Mouse (Mus musculus) skeletal muscle tissue, adult 2 months (tissue): ENCODE measurements at regions not wholly inside any gene's neighbourhood (a gene's known extent, or its start where the extent isn't known, plus 50 kb on each side); places are given as distances from the start of the nearest gene placed in this dataset.

Source experiments
- DNase-seq: peaks from one replicate; pipeline ENCODE4 v3.0.0-alpha.2; 2012; ENCODE audit warnings: low read depth, low spot score

DNA sequence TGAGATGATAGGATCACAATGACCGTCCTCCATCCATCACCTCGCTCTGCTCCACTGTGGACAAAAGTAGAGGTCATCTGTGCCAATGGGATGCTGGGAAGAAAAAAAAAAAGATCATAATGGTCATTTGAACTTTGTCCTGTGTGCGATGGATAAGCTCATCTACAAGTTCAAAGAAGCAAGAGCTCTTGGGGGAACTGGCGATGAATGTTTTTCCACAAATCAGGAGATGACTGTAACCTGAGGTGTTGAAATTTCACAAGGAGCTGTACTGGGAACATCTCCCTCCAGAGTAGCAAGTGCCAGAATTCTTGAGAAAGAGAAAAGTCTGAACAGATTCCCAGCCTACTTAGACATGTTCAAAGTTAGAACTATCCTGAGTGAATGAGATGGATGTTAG, 287.0 kb downstream of the Tns3 start:
- DNase-seq = peak; percentile 64

DNA sequence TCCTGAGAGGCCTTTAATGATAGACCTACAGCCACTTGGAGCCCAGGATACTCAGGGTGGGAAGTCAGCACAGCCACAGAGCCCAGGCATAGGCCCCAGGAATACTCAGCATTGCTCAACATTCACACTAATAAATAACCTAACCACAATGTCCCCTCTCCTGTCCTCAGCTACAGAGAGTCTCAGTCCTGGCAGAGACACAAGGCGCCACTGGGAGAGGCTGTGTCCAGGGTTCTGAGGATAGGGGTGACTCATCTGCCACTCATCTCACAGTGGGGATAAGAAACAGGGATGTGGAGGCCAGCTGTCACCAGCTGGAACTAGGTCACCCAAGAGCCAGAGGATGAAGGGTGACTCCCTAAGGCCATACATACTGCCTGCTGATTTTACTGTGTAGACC, 298.8 kb downstream of the Tns3 start:
- DNase-seq = peak; percentile 44

DNA sequence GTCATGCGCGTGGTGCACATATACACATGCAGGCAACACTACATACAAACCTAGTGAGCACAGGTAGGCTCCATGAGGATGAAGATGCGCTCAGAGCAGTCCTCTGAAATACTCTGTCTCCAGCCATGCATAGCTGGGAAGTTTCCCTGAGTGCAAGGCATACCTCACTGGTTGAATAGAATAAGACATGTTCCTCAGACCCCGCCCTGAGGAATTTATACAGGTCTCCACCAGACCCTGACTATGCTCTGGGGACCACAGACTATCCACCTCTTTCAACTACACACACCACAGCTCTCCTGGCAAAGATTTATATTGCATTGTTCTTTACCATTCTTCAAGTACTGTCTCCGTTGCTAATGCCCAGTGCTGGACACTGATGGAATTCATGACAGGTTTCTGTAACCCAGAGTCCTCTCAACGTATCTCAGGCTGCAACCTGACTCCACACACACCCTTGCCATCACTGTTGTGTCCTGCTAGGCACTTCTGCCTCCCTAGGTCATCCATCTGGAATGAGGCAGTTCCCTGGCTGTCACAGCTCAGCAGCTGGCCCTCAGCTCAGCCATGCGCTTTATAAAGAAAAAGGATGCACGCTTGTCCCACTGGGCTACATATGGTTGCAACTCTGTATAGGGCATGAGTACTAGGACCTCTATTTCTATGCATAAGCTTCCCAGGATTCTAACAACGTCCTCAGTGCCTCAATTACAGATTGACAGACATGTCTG, 299.5 kb downstream of the Tns3 start:
- no peak for DNase-seq

DNA sequence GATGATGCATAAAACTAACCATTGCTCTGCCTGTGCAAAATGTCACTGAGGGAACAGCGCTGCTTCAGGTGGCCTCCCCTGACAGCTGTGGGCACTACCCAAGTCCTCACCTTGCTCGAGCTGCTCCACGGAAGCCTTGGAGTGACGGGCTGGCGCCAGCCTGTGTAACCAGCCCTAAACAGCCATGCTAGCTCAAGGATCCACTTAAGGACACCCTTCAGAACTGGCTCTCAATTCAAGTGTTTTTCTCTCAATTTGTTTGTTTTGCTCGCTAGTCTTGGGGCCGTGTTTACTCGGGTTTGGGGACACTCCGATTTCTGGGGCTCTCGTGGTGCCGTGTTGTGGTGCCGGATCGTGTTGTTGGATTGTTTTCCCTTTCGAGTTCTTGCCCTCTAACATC, 319.4 kb downstream of the Tns3 start:
- no peak for DNase-seq

DNA sequence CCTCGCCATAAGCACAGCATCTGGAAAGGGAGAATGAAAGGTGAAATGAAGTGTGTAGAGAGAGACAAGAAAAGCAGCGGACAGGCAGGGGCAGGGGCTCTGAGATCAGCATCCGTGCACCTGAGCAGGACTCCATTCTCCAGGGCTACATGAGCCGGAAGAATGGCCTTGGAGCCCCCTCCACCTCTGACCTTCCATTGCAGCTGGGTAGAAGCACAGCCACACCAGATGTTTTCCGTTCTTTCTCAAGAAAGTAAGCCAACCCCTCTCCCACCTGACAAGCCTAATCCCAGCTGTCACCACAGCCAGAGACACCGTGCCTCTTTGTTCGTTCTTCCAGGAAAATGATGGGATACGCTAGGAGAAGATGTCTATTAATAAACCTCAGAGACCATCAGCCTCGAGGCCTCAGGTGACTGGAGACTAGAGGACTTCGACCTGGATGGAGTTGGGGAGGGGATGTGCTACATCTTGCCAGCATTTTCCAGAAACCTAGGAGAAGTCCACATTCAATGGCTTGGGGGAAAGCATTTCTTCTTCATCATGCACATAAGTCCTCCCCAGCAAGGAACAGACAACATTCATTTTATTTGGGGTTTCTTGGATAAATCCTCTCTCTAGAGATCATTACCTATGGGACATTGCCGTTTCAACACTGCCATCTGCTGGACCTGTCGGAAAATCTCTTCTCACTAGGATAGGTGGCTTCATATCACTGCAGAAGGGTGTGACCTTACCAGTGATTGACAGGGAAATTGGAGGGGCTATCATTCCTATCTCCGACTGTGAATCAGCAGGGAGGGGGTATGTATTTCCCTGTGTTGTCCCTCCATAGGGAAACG, 361.8 kb downstream of the Tns3 start:
- peak; percentile 25 for DNase-seq

DNA sequence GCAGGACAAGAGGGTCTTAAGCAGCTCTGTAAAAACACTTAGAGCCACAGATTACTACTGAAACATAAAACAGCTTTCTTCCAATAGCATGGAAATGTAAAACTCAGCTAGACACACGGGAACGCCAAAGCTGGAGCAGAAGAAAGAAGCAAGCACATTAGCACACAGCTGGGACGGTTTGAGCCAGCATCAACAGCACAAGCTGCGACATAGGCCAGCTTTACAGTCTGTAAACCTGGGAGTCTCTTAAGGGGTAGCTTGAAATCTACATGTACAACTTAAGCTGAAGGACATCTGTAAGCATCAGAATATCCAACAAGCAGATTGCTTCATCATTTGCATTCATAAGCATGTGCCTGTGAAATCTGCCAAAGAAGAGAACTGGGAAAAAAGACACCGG, 366.9 kb downstream of the Tns3 start:
- DNase-seq = no peak

DNA sequence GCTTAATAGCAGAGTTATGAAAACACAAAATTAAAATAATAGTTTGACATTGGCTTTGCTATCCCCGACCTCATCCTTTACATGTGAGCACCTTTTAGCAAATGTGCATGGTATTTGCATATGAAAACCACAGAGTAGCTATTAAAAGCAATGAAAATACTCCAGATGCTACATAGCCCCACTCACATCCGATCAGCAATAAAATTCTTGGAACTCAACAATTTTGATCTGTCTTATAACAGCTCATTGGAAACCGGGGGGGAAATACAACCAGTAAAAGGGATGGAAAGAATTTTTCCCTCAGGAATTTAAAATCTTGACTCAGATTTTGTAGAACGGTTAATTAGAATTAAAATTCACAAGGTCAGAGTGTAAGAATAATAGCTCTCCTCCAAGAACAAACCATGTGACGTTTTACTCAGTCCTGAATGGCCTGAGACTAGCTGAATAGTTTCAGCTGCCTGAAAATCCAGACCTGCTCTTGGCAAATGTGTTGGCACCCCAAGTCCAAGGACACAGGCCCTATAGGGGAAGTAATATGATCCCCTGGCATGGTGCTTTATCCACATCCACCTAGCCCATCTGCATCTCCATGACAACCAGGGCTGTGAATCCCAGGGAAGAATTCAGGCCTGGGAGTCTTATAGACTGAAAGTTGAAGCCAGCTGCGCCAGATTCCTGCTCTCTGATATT, 370.9 kb downstream of the Tns3 start:
- no peak for DNase-seq

DNA sequence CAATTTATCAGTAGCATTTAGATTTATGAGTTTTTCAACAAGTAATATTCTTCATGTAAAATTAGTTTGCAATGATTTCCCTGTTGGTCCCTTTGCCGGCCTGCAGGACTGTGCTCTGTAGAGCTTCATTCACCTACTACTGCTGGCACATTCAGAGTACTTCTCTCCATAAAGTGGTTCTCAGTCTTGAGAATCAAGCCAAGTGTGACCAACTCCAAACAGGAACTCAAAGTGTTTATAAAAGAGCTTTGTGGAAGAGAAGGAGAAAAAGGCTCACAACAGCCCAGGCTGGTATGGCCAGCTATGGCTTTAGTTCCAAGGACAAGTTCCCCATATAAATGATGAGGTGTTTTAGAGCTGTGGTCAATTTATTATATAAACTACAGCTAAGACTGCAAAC, 379.1 kb downstream of the Tns3 start:
- no peak for DNase-seq

DNA sequence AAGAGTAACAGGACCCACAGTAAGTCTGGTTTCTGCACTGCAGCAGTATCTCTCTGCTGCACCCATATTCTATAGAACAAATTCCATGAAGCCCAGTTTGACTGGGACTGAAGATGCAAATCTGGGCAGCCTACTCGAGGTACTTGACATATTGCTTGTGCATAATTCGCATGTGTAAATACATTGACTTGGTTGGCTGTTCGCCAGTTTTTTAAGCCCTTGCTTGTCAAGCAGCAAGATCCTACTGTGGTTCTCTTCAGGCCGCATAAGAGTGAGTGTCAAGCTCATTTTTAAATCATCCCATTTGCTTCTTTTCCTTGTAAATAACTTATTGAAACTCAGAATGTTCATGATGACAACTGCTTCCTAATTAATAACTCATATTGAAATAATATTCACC, 389.1 kb downstream of the Tns3 start:
- no peak for DNase-seq

DNA sequence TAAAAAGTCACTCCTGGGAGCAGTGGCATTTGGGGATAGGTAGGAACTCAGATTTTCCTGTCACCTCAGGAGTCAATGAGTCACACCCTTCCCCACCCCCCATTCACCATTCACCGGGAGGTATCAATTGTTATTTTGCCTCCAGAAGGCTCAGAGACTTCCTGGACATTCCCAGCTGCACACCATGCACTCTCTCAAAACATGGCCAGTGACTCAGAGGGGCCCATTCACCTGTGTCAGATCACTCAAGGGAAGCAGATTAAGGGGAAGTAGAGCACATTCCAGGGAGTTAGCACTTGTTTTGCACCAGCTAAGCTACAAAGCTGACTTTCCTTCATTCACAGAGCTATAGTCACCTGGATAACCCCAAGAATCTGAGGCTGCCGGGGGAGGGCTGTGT, 395.2 kb downstream of the Tns3 start:
- DNase-seq = no peak

DNA sequence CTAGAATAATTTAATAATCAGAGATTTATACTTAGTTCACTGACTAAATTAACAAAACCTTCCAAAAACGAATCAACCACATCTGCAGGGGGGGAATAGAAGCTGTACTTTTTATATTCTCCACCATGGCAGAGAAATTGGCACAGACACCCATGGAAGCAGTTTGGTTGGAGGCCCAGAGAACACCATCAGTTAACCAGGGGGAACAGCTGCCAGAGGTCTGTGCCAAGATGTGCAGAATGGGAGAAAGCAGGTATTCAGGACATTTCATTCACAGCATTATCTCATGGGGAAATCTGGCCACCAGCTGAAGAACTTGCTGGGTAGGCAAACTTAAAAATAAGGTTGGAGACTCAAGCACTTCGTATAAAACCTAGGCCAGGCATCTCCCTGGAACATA, 410.3 kb downstream of the Tns3 start:
- DNase-seq = no peak

DNA sequence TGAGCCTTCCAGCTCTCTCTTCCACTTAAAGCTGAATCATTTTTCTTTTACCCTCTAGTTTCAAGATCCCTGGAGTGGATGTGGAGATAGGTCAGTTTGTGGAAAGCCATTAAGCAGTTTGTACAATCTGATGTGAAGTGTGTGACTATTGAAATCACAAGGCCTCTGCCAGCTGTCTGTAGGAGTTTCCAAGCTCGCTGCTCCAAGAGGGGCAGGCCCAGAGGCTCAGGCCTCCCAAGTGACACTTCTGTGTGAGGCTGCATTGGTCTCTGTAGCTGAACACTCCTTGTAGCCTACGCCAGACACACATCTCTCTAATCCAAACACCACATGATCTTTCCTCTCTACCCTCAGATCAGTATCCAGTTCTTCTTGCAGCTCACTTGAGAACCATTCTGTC, 413.0 kb downstream of the Tns3 start:
- DNase-seq = peak; percentile 18

DNA sequence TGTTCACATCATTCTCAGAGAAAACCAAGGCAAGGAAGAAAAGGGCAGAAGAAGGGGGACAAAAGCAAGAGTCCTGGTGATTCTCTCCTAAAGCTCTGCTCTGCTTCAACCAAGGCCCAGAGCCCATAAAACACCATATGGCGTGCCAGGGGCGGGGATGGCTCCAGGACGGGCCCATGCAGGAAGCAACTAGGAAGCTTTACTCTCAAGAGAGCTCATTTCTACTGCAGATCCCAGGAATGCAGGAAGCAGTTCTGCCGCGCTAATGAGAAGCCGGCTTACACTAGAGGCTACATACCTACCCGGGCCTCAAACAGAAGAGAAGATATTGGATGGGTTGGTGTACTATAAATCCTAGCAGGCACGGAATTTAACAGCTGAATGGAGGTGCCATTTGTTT, 414.9 kb downstream of the Tns3 start:
- no peak for DNase-seq

DNA sequence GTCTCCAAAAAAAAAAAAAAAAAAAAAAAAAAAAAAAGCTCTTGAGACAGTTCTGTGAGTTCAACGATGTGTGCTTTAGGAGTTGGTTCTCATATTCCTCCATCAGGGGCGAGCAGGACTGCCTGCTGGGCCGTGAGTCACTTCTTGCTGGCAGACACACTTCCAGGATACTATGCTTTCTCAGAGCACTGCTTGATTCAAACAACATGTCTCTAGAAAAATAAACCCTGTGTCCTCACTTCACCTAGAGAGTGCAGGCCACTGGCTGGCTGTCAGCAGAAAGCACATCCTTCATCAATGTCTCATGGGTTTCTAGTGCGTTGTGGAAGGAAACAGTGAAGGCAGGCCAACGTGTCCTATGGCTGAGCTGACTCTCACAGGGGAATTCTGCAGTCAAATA, 416.8 kb downstream of the Tns3 start:
- DNase-seq = peak; percentile 58

DNA sequence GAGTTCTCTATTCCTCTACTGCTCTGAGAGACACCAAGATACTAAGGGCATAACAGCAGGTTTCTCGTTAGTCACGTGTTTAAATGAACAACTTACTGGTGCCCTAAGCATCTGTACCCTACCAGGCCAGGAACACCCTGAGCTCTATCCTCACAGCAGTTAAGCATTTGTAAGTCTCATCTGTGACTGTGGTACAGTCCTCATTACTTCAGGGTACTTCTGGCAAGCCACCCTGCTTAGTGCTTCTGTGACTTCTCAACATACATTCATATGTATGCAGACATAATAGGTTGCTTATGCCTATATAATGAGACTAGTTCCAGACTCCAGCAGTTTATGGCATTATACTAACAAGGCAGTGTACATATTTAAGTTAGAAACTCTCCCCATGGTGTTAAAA, 417.3 kb downstream of the Tns3 start:
- no peak for DNase-seq

DNA sequence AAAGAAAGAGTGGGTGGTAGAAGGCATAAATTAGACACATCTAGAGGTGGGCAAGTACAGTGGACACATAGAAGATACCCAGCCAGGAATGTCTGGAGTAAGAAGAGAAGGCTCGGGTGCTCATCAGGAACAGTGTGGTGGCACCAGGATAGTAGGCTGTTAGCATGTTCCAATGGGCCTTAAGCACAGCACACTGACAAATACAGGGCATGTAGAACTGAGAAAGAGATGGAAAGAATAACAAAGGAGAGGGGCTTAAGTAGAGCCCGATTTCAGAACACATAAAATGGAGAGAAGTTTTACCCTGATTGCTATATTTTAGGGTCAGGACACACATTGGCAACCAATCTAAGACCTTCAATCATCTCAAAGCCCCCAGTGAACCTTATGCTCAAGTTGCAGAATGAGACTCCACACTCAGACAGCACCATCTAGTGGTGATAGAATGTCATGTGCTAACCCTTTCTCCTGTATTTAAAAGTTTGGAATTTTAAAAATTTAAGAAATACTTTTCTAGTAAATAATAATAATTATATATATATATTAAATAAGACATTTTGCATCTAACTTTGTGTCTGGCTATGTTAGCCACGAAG, 418.8 kb downstream of the Tns3 start:
- no peak for DNase-seq

DNA sequence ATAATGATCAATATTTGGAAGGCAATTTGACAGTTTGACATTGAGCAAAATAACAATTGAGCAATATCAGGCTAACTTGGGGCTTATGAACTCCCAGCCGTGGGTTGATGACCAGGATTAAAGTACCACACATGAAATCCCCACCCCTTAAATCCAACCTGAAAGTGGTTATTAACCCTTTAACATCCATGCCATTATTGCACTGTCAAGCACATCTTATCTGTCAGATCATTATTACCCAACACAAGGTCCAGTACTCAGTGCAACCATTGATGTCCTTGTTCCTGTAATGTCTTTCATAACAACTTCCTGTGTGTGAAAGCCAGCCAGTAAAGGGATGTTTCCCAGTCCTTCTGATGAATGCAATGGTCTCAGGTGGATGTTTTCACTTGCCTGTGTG, 425.8 kb downstream of the Tns3 start:
- DNase-seq = no peak

DNA sequence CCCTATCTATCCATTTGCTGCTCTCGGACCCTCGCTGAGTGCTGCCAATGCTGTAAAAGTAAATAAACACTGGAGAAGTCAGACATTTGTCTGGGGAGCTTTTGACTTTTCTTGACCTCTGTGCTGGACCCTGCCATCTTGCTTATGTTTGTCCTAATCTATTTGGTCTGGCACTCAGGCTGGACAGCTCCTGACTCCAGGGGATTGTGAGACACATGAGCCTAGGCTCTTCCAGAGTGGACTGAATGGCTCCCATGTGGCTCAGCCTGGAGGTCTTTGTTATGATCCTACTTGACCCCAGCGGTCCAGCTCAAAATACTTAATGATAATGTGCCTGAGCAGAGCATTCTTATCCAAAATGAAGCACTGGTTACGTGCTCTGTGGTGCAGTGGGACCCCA, 426.8 kb downstream of the Tns3 start:
- peak; percentile 18 for DNase-seq

DNA sequence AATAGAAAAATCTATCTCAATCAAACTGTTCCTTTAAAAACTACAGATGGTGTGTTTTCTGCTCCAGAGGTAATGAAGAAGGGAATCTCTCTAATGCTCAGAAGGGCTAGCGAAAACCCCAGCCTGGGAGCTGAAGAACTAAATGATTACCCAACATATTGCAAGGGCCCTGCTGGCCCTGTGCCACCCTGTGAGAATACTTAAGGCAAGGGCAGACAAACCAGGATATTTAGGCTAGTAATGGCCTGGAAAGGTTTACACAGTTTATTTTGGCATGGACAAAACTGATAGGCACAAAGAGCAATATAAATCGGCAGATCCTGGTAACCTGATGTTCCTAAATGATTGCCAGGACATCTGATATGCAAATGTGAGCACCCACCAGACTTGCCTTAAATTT, 428.3 kb downstream of the Tns3 start:
- DNase-seq = no peak

DNA sequence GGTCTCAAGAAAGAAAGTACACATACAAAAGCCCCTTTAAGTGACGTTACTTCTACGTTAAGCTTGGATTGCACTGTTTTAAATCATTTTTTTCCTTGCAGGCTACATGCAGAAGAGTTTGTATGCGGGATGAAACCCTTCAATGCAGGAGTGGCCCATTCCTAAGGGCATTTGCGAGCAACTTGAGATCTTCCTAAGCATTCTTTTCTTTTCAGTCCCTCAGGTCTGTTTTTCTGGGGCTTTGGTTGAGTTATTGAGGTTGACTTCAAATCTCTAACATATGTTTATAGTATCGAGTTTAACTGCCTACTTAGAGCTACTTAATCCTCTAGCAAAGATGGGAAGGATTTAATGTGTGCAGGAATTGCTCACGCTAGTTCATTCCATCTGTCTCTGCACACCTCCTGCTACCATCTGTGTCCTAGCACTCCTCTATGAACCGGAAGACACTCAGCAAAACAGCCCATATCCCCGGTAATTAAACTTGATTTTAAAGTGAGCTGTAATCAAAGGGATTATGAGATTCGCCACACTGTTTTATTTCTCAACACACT, 431.6 kb downstream of the Tns3 start:
- no peak for DNase-seq

DNA sequence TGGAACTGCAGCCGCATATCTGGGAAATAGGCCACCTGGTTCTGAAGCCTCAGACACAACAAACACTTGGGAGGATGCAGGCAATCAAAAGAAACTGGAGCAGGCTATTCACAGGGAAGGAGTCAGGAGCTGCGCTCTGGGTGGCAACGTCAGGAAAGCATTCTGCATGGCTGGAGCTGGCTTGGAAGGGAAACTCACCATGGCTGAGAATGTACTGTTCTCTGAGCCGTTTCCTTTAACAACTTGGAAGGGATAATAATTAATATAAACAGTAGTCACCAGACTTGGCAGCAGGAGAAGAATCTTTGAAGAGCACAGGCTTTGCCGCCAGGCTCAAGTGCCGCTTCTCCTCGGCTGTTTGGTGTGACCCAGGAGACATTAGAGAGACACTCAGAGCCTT, 434.5 kb downstream of the Tns3 start:
- no peak for DNase-seq
